Mouse (Mus musculus): Measurements from ENCODE around the gene Zfp511. TPM values are rescaled to one million over a fixed set of nuclear protein-coding genes. Genes with fewer than 3 reads are reported as not detected.
A peak's percentile ranks its signal among the peaks of the same experiment; 100 is the strongest.

Gene Zfp511
- total RNA-seq, 2 experiments from 2014 or later = 26.5 to 27.5 TPM

DNA sequence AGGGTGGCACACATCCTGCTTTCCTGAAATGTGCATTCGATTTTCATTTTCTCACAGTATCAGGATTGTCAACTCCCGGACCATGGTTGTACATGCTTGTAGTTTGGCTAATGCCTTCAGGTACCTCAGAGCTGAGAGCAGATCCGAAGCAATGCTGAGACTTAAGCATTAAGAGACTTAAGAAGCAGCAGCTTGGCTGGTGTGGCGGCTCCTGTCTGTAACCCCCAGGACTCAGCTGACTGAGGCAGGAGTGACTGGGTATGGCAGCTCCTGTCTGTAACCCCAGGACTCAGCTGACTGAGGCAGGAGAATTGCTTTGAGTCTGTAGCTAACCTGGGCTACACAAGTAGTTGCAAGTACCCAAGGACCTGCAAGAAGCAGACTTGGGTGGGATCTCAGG, 9.4 kb downstream of the Zfp511 start:
- intact Hi-C loops (cut with DNase I) = no loop called here
- DNase-seq (ENCODE audit: low spot score in 2 of 2) = no peak

DNA sequence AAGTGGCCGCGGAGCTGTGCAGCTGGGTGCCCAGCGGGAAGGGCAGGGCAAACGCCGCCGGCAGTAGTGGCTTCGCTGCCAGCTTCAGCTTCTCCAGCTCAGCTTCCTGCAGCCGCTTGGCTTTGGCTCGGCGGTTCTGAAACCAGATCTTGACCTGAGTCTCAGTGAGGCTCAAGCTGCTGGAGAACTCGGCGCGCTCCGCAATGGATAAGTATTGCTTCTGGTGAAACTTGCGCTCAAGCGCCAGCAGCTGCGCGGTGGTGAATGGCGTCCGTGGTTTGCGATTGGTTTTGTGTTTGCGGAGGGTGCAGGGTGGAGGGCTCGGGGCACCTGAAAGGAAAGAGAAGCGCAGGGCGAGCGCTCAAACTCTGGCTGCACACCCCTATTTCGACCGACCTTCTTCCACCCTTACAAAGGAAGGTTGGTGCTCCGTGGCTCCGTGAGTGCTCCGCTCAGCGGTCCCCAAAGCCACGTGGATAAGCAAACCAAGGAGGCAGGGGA, 11.7 kb downstream of the Zfp511 start:
- intact Hi-C loops (cut with DNase I) = no loop called here
- peak in 1 of 2 experiments; percentile 23 for DNase-seq (ENCODE audit: low spot score in 2 of 2)

DNA sequence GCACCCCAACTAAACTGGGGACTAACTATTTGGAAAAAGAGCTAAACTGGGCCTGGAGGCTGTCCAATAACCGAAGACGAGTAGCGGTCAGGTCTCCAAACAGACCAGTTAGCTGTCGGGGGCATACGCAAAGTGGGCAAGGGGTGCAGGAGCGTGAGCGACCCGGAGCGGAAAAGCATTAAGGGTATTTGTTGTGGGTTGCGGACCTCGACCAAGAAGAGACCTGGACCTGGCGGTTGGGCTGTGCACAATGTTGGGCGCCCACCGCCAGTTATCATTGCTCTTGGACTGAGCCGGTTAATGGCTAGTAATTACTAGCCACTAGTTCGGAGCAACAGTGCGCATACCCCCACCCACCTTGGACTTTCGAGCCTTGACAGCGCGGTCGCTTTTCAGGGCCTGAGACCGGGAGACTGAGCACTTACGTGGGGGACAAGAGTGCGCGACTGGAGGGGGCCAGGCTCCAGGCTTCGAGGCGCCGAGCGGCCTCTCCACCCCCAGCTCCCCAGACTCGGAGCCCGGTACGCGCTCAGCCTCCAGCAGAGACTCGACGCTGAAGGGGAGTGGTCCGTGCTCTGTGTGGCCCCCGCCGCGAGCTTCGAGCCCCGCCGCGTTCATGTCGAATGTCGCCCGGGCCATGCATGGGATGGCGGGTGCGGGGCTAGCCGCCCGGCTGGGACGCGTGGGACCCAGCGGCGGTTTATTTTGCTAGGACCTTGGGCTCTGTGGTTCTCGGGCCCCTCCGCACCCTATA, 12.3 kb downstream of the Zfp511 start, which contains the start of gene Msx3:
TSS of gene Msx3 (minus strand) at position 729 of the 754 bp plus-strand sequence.
- no peak for DNase-seq (ENCODE audit: low spot score in 2 of 2)
- intact Hi-C loops (cut with DNase I) = no loop called here

DNA sequence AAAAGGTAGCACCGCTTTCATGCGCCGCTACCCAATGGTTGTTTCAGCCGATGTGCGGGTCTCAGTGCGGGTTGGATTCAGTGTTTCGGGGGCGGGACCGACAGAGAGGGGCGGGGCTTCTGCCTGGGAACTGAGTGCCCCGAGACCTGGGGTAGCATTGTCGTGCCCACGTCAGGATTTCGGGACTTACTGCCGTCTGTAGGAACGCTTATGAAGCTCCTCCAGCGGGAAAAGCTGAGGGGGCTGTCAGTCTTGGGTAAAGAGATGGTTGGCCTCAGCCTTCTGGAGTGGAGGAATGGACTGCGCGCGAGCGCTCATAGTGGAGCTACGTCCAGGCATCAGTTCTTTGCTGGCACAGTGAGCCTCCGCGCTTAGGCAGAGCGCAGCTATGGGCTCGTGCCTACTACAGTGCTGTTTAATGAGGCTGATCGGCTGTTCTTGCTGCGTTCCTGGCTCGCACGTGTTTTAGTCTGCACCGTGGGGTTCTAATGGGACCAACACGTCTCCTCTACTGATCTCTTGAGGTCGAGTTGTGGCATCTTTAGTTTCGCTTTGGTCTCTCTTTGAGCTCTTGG, 13.0 kb downstream of the Zfp511 start:
- peak; percentile 20 to 25 for DNase-seq (ENCODE audit: low spot score in 2 of 2)
- intact Hi-C loops (cut with DNase I) = no loop called here

DNA sequence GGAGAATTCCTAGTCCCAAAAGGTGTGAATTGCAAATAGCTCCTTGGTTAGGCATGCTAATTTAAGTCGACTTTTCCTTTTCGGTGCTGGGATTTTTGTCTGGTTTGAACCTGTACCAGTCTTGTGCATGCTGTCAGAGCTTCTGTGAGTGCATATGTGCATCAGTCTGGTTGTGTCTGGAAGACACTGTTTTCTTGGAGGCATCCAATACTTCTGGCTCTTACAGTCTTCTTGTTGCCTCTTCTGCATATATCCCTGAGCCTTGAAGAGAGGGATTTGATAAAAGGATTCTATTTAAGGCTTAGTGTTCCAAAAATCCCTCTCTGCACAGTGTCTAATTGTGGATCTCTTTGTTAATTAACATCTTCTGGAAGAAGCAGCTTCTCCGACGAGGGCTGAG, 17.9 kb downstream of the Zfp511 start:
- peak in 1 of 2 experiments; percentile 53 for DNase-seq (ENCODE audit: low spot score in 2 of 2)
- intact Hi-C loops (cut with DNase I) = no loop called here

DNA sequence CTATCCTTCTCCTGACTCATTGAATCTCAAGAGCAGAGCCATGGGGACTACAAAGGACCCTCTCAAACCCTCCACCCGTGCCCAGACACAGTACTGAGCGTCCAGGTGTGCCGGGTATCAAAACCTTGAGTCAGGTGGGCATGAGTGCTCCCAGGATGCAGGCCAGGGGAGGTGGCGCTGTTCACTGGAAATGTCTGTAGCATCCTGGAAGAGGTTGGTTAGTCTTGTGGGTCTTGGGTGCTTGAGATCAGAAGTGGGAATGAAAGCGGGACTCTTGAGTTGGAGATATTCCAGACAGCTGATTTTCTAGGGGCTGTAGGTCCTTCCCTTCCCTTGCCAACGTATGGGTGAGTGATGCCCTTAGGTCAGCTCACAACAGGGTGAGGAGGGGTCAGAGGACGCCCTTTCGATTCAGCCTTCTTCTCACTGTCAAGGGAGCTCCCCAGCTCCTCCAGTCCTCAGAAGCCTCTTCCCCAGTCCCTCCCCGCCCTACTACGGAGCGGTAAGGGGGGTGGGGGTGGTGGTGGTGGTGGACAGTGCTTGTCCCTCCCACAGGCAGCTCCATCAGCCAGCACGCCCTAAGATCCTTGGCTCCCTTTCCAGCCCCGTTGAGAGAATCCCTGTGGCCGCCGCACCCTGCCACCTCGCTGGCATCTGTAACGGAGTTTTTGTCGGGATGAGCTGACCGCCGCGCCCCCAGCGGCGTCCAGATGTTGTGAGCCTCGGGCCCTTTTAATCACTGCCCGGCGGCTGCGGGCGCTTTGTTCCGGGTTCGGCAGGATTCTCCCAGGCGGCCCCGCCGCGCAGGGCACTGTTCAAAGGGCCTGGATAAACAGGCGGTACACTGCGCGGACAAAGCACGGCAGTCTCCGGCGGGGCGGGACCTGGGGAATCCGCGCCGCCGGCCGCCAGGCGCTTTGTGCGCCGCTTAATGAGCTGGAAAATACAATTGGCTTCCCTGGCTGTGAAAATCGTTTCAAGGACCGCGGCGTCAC, 21.5 kb downstream of the Zfp511 start:
- no peak for DNase-seq (ENCODE audit: low spot score in 2 of 2)
- intact Hi-C loops (cut with DNase I) = no loop called here

DNA sequence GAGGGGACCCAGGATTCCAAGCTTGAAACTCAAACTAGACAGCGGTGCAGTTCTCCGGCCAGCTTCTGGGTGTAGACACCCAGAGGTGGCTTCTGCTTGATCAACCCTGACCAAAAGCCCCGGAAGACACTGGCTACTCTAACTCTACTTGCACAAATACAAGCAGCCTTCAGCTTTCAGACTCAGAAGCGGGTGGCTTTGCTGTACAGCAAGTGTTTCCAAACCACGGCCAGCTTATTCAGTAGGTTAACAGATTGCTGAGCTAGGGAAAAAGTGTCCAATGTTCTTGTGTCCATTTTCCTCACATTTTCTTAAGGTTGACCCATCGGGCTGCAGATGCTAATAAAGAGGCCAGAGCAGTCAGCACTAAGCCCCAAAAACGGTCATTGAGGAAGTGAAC, 22.3 kb downstream of the Zfp511 start:
- intact Hi-C loops (cut with DNase I) = no loop called here
- DNase-seq (ENCODE audit: low spot score in 2 of 2) = no peak

DNA sequence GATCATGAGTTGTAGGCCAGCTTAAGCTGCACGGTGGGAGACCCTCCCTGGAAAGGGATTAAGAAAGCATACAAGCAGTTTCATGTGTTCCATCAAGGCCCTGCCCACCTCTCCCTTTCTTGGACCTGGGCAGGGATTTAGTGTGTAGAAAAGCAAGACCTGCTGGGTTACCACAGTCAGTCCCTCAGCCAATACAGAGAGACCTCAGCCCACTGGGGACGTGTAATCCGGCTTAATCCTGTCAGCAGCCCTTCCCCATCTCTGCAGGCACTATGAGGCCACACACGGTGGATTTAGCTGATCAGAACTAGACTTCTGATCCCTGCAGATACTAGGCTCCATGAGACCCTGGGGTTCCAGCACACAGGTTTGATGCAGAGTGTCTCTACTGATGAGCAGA, 23.4 kb downstream of the Zfp511 start:
- no peak for DNase-seq (ENCODE audit: low spot score in 2 of 2)
- intact Hi-C loops (cut with DNase I) = no loop called here

DNA sequence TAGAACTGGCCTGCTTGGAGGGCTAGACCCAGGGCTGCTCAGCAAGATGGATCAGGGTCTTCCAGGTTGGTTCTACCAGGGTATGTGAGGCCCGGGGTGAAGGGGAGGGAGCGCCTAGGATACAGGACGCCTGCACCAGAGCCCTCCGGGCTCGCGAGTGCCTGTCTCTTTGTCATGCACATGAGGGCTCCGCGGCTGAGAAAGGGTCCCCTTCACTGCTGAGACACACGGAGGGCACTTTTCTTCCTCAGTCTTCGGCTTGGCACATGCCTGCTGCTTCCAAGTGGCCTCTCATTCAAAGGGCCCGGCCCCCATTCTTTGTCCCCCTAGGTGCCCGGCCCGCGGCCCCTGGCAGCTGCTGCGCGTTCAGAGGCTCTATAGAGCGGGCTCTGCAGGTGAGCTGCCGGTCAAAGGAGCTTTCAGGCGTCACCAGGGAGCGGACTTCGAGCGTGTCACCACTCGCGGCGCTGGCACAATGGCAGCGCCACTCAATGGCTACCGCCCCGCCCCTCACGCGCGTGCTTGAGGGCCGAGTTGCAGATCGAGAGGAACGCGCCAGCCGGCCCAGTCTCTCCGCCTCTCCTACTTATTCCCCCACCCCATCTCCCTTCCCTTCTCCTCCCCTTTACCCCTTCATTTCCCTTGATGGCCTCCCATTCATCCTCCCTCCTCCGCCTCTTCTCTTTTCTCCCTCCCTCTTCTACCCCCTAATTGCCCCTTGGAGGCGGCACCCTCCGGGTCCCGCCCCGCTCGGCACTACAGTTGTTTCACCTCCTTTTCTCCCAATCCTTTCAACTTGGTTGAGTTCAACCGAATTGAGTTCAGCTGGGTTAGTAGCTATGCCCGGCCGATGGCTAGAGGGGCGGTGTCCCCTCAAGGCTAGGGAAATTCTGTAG, 25.0 kb downstream of the Zfp511 start:
- no peak for DNase-seq (ENCODE audit: low spot score in 2 of 2)
- intact Hi-C loops (cut with DNase I) = loop anchor here (2.0 to 5.0 kb wide), 2 partner anchors 412 to 444 kb away; no protein-coding TSS in a partner anchor

DNA sequence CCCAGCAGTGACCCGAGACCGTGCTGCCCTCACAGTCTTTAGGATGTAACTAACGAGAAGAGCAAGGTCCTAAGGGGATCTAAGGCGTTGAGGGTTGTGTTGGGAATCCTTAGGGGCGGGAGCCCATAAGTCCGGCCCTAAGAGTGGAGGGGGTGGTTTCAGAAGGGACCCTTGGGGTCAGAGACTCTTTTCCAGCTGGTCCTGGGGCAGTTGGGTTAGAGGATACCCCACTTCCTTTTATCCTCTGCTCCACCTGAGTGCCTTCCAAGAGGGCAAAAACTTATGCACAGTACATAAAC, 25.6 kb downstream of the Zfp511 start:
- intact Hi-C loops (cut with DNase I) = loop anchor here (2.0 to 5.0 kb wide), 3 partner anchors 93 to 444 kb away; no protein-coding TSS in a partner anchor
- DNase-seq (ENCODE audit: low spot score in 2 of 2) = no peak

DNA sequence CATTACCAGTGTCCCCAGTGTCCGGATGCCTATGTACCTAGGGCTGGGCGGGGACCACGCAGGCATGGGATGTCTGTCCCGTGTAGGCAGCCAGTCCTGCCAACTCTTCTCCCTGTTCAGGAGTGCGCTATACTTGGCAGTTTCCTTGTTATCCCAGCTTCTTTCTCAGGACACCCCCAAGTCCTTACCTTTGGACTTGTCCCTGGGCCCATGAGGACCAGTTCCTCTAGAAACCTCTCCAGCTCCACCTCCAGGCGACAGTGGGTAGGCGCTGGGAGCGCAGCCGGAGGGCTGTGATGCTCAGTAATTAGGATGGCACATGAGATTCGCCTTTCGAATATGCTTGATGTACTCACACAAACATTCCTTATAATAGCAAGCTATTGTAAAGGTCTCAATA, 26.1 kb downstream of the Zfp511 start:
- no peak for DNase-seq (ENCODE audit: low spot score in 2 of 2)
- intact Hi-C loops (cut with DNase I) = loop anchor here (2.0 to 5.0 kb wide), 2 partner anchors 94 to 445 kb away; no protein-coding TSS in a partner anchor

DNA sequence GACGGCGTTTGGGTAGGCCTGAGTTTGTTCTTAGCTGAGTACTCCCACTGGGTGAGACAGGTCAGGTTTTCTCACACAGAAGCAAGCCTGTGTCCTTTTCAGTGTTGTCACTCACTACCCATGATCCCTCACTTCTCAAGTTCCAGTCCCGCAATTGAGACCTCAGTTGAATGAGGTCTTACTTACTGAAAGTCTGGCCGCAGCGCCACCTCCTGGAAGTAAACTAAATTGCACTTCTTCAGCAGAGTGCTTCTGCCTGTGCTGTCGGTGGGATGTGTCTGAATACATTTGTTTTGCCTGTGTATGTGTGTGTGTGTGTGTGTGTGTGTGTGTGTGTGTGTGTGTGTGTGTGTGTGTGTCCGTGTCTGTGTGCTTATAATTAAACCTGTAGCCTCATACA, 26.9 kb downstream of the Zfp511 start:
- peak; percentile 71 to 82 for DNase-seq (ENCODE audit: low spot score in 2 of 2)
- intact Hi-C loops (cut with DNase I) = loop anchor here (2.0 to 5.0 kb wide), 2 partner anchors 94 to 446 kb away; no protein-coding TSS in a partner anchor

DNA sequence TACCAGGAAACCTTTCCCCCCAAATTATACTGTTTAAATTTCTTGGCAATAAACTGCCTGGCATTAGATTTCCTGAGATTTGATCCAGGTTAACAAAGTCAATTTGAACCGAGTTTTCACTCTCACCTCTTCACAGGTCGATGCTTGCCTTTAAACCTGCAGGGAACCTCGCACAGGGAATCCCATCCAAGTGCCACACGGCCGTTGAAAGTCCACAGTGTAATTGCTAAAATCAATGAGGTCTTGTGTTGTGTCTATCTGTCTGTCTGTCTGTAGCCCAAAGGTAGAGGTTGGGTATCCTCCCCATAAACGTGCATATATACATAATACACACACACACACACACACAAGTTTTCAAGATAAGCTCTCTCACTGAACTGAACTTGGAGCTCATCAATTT, 31.2 kb downstream of the Zfp511 start:
- intact Hi-C loops (cut with DNase I) = no loop called here
- no peak for DNase-seq (ENCODE audit: low spot score in 2 of 2)

DNA sequence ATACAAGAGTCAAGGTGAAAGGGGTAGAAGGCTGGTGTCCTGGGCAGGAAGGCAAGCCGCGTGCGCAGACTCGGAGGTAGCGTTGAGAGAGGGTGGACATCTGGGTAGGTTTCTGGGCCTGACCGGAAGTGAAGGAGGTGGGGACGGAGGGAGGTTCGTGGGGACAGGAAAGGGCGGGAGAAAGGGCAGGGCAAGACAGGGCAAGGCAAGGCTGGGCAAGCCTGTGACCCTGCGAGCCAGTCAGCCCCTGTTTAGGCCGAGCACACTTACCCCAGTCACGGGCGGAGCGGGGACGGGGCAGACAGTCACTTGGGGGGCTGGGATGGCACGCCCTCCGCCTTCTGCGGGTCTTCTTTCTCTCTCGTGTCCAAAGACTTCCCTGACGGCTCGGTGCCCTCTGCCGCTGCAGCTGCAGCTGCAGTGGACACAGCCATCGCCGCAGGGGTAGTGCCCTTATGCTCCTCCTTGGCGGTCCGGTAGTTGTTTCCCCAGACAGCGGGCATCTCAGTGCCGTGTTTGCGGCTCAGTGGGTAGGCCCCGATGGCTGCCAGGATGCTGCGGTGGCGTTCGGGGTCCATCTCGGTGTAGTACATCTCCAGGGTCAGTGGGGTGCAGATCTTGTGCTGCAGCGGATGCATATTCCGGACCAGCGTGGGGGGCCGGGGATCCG, 34.0 kb downstream of the Zfp511 start:
- DNase-seq (ENCODE audit: low spot score in 2 of 2) = no peak
- intact Hi-C loops (cut with DNase I) = no loop called here

DNA sequence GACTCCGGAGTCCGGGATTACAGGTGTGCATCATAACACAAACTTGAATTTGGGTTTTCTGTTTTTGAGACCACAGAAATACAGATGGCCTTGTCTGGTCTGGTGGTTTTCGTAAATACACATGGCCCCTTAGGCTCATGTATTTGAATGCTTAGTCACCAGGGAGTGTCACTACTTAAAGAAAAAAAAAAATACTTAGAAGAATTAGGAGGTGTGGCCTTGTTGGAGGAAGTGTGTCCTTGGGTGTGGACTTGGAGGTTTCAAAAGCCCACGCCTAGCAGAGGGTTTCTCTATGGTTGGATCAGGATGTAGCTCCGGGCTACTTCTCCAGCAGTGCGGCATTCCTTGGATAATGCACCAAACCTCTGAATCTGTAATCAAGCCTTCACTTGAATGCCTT, 41.5 kb downstream of the Zfp511 start:
- intact Hi-C loops (cut with DNase I) = loop anchor here (1.0 kb wide), 2 partner anchors 64 to 751 kb away; no protein-coding TSS in a partner anchor

DNA sequence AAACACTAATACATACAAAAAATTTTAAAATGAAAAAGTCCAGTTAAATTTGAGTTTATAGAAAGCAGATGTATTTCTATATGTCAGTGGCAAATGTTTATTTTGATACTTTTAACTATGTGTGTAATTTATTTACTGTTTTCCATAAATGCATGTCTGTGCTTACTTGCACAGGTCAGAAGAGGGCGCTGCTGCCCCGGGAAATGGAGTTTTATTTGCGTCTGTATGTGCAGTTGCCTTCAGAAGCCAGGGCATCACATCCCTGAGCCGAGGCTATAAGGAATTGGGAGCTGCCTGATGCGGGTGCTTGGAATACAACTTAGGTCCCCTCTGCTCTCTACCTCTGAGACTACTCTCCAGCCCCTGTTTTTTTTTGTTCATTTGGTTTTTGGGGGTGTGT, 42.5 kb downstream of the Zfp511 start:
- peak; percentile 64 to 82 for DNase-seq (ENCODE audit: low spot score in 2 of 2)
- intact Hi-C loops (cut with DNase I) = loop anchor here (1.0 kb wide), 2 partner anchors 63 to 750 kb away; no protein-coding TSS in a partner anchor

More for the DNA sequence above, 41.5 kb downstream of the Zfp511 start:
- DNase-seq (ENCODE audit: low spot score in 2 of 2) = no peak

DNA sequence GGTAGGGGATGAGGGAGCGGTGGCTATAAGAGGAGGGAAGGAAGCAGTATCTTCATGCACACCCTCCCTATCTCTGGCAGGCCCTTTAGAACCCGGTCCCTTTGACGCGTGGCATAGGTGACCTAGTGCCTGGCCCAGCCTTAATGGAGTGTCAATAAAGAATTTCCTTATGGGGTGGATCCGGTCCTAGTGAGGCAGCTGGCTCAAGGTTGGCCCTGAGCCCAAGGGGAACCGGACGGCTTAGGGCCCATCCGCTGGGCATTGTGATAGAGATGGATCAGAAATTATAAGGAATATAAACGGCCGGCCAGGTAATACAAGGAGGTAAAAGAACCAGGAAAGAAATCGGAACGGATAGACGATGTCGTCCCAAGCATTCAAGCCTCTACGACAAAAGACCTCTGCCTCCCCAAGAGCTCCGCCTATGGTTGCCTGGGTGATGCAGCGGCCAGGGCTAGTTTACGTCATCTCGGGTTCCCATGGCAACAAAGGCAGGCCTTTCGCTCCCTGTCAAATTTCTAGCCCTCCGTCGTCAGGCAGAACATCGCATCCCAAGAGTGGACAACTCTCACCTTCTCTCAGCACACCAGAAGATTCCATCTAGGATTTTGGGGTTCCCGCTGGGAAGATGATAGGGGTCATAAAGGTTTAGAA, 44.4 kb downstream of the Zfp511 start:
- DNase-seq (ENCODE audit: low spot score in 2 of 2) = peak; percentile 92 to 98
- intact Hi-C loops (cut with DNase I) = loop anchor here (1.0 to 5.0 kb wide), 2 partner anchors 36 to 397 kb away; partner anchors contain the start of gene Echs1

All from left cerebral cortex, postnatal 25 days (tissue).